Mouse (Mus musculus) T-helper 1 cell (primary cell): Measurements from ENCODE around the gene Chn2.
"Not testable (repeated sequence)": the region's sequence is repeated elsewhere in the genome, so short reads cannot be mapped to it uniquely, and the experiment has no call there.

Experiments
- in situ Hi-C: fragments of 300-600 bp; cut with MboI, MseI; formaldehyde crosslinking; loops from one replicate; pipeline ENCODE4 v1.15.1; 2025; ENCODE audit warnings: high pct_unique_total_duplicates

The Chn2 gene

DNA sequence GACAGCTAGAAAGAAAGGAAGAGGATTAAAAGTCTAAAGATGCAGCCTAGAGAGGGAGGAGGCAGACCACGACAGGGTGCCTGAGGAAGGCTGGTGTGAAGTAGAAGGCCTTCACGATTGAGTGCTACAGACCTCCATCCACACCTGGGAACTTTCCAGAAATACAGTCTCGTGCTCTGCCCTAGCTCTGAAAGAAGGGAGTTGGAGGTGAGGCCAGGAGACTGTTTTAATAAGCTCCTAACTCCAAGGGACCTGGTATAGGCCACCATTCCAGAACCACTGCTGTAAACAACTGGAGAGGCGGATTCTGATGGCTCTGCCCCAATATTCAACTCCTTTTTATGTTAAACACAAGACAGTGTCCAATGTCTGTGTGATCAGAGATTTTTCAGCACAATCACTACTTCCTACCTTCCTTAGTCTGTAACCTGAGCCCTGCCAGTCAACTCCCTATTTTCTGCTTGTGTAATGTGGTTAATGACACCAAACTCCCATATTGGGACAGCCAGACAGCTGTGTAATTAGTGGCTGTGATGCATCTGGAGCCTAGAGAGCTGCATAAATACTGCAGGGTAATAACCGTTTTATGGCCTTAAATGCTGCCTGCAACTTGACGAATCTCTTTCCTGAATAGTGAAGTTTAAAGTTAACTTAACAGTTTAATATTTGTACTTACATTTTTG, 109.6 kb downstream of the Chn2 start:
- in situ Hi-C loops, result loop anchor here (5.0 kb wide), 1 partner anchor 92 kb away; no protein-coding TSS in a partner anchor

DNA sequence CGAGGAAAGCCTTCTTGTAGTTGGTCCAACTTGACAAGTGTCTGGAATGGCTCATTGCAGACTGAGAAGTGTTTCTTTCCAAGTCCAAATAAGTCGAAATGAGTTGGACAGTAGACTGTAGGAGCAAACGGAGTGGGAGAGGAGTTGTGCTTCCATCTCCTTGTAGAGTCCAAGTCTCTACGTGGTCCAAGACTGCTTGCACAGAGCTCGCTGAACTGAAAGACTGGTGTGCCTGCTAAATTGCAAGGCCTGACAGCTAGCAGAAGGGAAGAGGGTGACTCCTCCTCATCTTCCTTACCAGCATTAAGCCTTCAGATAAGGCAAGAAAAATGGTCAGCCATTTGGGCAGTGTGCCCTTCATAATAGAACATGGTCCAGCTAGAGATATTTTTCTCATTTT, 111.5 kb downstream of the Chn2 start:
- in situ Hi-C loops, result no loop called here

DNA sequence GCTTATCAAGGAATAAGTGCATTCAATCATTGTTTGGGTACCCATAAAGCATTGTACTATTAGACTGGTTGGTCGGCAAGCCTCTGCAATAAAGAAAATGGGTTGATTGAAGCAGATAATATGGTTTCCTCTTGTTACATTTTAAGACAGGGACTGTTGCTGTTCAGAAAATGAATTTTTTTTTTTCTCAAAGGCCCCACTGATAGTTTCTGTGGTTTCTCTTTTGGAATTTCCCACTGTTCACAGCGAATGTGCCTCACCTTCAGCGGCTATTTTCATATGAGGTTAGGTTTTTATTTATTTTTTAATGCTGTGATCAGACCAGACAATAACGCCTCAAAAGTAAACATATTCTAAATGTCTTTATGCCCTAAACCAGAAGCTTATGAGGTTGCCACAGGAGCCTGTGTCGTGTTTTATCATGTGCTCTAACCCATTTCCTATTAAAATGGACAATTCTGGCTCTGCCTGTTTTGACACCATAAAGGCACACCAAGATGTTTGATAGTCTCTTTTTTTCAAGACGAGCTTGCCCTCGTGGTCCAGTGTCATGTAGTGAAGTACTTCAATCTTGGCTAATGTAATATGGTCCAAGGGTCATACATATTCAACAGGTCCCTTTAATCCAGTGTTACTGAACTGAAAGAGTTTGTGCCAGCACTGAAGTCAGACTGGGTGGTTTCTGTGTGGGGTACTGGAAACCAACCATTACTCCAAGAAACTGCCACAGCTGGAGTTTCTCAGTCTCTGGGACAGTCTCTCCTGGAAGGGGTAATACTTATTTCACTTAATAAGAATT, 112.3 kb downstream of the Chn2 start:
- in situ Hi-C loops, result no loop called here

DNA sequence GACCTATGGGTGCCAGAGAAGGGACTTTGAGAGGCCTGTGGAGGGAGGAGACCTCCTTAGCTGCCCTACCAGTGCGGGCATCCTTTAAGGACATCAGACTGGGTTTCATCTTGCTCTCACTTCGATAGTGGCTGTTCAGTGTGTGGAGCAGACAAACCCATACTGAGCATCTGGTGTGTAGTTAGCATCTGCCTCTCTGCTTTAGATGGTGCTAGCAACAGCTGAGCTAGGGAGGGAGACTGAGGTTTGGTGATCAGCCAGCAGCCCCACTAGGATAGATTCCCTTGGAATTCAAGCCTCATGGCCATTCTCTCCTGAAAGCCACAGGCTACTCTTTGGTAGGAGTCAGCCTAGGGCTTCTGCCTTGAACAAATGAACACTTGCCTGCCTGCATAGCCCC, 117.7 kb downstream of the Chn2 start:
- in situ Hi-C loops, result no loop called here

GRCm38 (mm10) chr6:54158317-54158716, 119.0 kb downstream of the Chn2 start:
- in situ Hi-C loops, result no loop called here

DNA sequence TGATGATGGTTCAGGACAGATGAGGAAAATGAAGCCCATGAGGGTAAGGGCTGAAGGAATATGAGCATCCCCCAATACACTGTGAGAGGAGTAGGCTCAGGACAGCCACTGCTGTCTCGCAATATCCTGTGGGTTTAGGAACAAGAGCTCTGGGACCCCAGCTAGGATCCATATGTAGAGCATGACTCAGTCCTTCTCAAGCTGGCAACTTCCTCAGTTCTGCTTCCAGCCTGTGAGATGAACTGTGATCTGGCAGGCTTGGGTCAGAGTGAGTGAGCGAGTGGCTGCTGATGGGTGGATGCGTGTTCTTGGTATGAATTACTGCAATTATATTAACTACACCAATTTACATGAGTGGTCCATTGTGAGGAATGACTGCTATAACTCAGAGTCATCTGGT, 121.3 kb downstream of the Chn2 start:
- in situ Hi-C loops, result loop anchor here (5.0 to 10.0 kb wide), 2 partner anchors 123 to 1656 kb away; partner anchors contain the start of gene Chn2

DNA sequence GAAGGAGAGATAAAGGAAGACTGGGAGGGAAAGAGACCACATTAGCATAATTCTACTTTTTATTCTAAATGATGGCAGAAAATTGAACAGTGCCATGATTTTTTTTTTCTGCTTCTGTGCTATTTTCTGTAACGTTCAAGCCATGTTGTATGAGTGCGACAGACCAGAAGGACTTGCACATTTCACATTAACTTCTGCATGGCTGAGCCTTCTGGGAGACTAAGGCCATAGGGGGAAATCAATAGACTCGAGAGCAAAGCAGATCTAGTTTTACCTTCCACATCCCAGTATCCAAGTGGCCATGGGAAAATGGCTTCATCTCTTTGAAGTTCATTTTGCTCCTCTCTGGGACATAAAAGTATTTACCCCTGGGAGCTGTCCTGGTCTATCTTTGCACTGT, 121.9 kb downstream of the Chn2 start:
- in situ Hi-C loops, result loop anchor here (5.0 to 10.0 kb wide), 2 partner anchors 124 to 1656 kb away; partner anchors contain the start of gene Chn2

DNA sequence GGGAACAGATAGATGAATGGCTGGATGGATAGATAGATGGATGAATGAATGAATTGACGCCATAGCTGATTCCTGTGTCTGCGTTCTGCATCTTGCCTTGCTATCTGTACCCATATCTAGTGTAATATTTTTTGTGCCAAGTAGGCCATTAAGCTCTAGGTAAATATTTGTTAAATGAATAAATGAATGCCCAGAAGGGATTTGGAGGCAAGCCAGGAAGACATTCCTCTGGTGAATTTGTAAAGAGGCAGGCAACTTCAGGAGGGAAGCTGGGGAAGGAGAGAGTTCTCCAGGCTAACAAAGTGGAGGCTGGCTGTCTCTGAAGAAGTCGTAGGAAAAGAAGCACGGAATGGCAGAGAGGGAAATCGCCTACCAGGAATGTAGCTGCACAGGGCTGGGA, 123.0 kb downstream of the Chn2 start:
- in situ Hi-C loops, result loop anchor here (5.0 to 10.0 kb wide), 2 partner anchors 125 to 1658 kb away; partner anchors contain the start of gene Chn2

- in situ Hi-C loops, result loop anchor here (5.0 to 10.0 kb wide), 2 partner anchors 125 to 1658 kb away; partner anchors contain the start of gene Chn2
These were observed 123.4 kb downstream of the Chn2 start for GRCm38 (mm10) chr6:54162786-54163185.

DNA sequence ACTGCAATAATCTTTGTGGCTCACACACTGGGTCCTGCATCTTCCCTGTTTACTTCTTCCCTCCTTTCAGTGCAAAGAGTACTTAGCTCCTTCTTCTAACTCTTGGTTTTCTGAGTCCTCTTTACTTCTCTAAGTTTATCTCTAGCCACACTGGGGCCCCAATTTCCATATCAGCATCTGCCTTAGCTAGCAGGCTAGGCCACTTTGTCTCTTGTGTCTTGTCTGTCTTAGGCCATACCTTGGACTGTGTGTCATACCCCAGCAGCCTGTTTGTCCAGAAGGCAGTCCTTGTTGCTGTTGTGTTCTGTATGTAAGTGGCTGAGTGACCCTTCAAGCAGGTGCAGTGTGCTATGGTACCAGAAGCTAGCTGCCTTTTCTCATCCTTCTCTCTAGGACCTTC, 124.3 kb downstream of the Chn2 start:
- in situ Hi-C loops, result loop anchor here (5.0 to 10.0 kb wide), 2 partner anchors 126 to 1659 kb away; partner anchors contain the start of gene Chn2

GRCm38 (mm10) chr6:54164777-54165176, 125.4 kb downstream of the Chn2 start:
- in situ Hi-C loops, result loop anchor here (5.0 to 10.0 kb wide), 2 partner anchors 127 to 1660 kb away; partner anchors contain the start of gene Chn2

DNA sequence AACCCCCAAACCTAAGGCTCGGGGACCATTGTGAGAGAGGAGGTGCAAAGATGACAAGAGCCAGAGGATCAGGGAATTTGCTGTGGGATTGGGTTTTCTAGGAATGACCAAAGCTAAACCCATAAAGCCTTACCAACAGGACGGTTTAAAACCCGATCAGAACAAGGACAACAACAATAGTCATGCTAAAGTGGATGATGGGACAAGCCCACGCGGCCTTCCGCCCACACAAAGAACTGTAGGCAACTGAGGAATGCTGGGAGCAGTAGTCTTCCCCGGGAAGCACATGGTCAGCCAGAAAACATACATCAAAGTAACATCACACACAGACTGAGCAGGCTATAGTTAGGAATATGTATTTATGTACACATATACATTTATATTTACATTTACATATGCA, 125.9 kb downstream of the Chn2 start:
- in situ Hi-C loops, result loop anchor here (10.0 kb wide), 1 partner anchor 1660 kb away; no protein-coding TSS in a partner anchor

DNA sequence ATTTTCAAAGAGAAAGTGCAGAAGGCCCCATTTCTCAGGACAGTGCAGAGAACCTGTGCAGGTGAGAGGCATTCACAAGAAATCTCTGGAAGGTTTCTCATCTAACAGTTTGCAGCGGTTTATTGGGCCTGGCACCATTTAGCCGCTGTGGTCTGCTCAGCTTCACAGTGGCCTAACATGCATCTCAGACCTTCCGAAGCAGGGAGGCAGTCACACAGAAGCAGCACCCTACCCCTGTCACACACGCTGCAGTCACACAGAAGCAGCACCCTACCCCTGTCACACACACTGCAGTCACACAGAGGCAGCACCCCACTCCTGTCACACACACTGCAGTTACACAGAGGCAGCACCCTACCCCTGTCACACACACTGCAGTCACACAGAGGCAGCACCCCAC, 126.5 kb downstream of the Chn2 start:
- in situ Hi-C loops, result loop anchor here (10.0 kb wide), 1 partner anchor 1661 kb away; no protein-coding TSS in a partner anchor

DNA sequence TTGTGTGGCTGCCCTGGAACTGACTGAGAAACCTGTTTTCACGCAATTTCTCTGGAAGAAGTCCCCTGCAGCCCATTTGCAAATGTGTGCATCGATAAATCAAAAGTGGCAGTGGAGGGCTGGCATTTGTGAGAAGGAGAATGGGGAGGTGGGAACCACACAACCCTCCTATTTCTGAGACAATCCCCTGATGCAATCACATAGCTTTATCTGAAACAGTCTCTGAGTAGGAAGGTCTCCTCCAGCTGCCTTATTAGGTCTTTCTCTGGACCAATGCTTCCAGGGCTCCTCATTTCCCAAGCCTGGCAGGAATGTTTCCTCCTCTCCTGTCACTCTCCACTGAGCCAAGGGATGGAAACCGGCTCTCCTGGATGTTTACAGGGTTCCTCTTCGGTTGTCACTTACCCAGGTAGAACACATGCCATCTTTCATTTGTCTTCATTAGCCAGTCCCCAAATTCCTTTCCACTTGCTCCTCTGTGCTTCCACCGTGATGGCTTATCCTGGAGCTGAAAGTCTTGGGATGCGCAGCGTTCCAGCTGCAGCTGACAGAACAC, 127.7 kb downstream of the Chn2 start:
- in situ Hi-C loops, result loop anchor here (10.0 kb wide), 1 partner anchor 1662 kb away; no protein-coding TSS in a partner anchor

- in situ Hi-C loops, result no loop called here
These were observed 131.0 kb downstream of the Chn2 start for GRCm38 (mm10) chr6:54170286-54170894.

GRCm38 (mm10) chr6:54171385-54171784, 132.0 kb downstream of the Chn2 start:
- in situ Hi-C loops, result no loop called here

- in situ Hi-C loops, result no loop called here
These were observed 136.3 kb downstream of the Chn2 start for GRCm38 (mm10) chr6:54175473-54176215.

GRCm38 (mm10) chr6:54177081-54177480, 137.7 kb downstream of the Chn2 start:
- in situ Hi-C loops, result not testable (repeated sequence)

DNA sequence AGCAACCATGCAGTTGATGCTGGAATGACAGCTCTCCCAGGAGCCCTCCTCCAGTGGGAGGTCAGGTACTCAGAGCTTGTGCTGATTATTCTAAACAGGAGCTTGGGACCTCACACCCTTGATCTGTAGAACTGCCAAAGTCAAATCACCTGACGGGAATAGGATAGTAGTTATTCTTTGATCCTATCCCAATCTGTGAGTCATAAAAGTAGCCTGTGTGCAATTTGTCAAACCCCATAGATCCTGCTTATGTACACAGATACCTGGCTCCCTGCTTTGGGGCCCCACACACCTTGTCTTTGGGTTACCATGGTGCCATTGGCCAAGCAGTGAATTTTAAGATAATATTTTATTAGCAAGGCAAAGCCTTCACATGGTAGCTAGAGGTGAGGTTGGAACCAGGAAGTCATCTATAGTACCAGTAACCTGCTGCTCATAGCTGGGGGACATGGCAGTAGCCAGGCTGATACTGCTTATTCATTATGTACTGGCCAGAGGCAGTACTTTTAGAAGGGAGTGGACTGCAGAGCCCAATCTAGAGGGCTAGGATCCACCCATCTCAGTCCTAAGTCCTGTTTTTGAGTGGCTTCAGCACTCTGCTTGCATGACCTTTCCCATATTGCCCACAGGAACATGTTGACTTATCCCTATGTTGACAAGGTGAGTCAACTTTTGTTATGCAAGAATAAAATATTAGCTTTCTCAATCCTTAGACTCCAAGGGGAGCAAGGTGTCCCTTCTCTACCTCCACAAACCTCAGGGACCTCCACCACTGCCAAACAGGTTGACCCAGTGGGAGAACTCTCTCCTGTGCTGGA, 139.9 kb downstream of the Chn2 start:
- in situ Hi-C loops, result no loop called here

GRCm38 (mm10) chr6:54179874-54180212, 140.5 kb downstream of the Chn2 start:
- in situ Hi-C loops, result no loop called here
